Mouse (Mus musculus) liver, embryonic 14.5 days (tissue): Measurements from ENCODE around the gene Clasp1.

Source experiments
- CTCF ChIP-seq: IDR thresholded peaks from 2 replicates; pipeline ENCODE4 v1.5.1; 2016; ENCODE audit warnings: antibody characterized with exemption, low read depth, control low read depth
- EP300 ChIP-seq: IDR thresholded peaks from 2 replicates; pipeline ENCODE4 v1.6.1; 2016; ENCODE audit warnings: antibody characterized with exemption, low read depth

GRCm38 (mm10) chr1:118453577-118453976, 64.7 kb downstream of the Clasp1 start:
- no peak for TF ChIP-seq CTCF
- TF ChIP-seq EP300 = no peak
